Mouse (Mus musculus): ENCODE measurements around the gene Mettl7a3.
"Not testable (repeated sequence)": the region's sequence is repeated elsewhere in the genome, so short reads cannot be mapped to it uniquely, and the experiment has no call there.

The Mettl7a3 gene

DNA sequence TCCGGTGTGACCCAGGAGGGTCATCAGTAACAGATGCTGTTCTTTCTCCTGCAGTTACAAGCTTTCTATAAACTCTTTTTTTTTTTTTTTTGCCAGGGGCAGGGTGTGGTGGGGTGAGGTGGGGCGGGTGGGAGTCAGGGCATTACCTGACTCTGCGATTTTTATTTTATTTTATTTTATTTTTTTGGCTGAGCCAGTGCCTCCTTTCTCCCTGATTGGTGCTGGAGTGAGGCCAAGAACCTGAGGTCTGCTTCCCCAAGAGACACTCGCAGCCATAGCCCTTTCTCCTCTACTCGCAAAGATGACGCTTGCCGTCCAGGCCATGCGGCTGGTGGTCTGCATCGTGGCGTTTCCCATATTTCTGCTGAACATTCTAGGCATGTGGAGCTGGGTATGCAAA, at the start of gene Mettl7a3:
Gene Mettl7a3 (plus strand): TSS at position 301 of the 400 bp plus-strand sequence.
- DNase-seq (ENCODE audit: low spot score): no peak

DNA sequence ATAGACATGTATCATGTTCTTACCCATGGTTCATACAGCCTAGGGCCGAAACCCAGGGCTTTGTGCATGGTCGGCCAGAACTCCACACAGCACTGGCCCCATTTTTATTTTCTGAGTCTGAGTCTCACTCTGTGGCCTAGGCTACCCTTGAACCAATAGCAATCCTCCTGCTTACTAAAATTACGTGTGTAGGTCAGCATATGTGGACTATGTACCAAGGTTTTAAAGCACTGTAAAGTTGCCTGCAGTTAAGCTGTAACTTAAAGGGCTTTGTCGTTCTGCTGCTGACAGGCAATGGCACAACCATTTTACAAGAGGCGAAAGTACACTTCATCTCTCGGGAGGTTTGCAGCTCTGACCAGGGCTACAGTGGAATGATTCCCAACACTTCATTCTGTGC, 45.7 kb upstream of the Mettl7a3 start:
- DNase-seq (ENCODE audit: low spot score): no peak

DNA sequence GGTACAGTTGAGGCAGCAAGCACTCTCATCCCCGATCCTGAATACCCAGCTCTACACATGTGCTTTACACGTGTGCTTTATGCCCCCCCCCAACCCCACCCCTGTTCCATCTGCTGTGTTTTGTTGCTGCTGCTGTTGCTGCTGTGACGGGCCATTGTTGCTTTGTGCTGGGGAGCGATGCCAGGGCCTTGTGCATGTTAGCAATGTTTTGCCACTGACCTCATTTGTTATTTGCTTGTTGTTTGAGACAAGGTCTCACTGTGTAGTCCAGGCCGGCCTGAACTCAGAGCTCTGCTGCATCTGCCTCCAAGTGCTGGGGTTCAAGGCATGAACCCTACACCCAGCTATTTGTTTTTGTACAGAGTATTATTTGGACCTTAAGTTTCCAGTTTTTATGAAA, 43.9 kb upstream of the Mettl7a3 start:
- DNase-seq (ENCODE audit: low spot score): no peak

DNA sequence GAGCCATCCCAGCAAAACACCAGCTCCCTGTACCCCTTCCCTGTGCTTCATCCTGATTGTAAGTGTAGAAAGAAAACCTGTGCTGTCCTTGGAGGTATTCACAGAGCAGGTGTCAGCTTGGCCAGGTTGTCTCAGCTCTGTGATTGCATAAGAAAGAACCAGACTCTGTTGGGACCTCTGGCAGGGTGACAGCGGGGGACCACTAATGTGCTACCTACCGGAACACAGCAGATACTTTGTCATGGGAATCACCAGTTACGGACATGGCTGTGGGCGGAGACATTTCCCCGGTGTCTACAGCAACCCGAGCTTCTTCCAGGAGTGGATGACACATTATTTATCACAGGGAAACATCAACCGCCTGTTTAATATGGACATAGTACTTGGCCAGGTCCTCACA, 42.4 kb upstream of the Mettl7a3 start:
- no peak for DNase-seq (ENCODE audit: low spot score)

DNA sequence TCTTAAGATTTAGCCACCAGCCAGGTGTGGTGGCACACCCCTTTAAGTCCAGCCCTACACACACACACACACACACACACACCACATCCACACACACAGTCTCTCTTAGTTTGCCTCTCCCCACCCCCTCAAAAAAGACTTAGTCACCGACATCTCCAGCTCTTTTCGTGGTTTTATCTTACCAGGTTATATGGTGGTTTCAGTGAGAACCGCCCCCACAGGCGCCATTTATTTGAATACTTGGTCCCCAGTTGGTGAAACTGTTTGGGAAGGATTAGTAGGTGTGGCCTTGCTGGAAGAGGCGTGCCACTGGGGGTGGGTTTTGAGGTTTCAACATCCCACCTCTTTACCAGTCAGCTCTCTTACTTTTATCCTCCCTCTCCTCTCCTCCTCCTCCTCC, 36.9 kb upstream of the Mettl7a3 start:
- no peak for DNase-seq (ENCODE audit: low spot score)

DNA sequence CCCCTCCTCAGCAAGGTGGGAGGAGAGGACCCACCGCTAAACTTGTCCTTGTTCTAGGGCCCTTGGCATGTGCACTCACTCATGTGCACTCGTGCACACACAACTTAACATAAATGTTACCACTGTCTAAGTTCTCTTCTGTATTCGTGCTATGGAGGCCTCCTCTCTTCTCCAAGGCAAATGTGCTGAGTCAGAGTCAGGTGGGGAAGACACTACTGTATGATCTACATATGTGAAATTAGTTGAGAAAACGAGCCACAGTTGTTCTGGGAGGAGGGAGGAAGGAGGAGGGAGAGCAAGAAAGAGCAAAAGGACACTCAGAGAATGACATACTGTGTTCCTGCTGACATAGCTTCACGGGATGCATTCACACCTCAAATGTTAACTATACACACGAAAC, 34.2 kb upstream of the Mettl7a3 start:
- no peak for DNase-seq (ENCODE audit: low spot score)

DNA sequence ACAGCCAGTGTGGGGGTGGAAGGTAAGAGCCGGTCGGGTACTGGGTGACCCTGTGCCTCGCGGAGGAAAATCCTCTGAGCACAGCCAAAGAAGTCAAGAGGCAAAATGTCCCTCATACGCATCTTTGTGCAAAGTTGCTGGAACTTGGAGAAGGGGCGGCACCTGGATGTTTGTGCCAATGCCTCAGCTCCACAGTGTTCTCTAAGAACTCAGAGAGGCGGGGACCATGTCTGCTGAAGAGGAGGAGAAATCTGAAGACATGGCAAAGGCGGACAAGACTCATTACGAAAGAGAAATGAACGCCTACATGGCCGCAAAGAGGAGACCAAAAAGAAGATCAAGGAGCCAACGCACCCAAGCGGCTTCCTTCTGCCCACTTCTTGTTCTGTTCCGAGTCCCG, 33.2 kb upstream of the Mettl7a3 start:
- DNase-seq (ENCODE audit: low spot score): no peak

DNA sequence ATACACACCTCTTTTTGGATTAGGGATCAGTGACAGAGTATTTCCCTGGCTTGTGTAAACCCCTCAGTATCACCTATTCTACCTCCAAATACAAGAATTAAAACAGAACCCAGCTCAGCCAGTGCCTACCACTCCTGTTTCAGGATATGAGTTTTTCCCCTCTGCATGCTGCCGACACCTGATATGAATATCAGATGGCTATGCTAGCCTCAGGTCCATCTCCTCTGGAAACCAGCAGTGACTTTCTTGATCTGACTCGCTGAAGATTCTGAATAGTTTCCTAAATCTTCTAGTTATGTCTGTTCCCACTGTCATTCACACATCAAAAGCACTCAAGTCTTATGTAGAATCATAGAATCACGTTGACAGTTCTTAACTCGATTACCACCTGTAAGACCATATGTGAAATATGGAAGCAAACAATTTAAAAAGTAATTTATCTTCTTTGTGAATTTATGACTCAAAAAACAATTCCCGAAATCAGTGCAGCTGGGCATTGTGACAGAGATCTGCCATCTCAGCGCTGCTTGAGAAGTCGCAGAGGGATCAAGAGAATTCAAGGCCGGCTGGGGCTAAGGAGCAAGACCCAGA, 31.2 kb upstream of the Mettl7a3 start:
- no peak for DNase-seq (ENCODE audit: low spot score)

DNA sequence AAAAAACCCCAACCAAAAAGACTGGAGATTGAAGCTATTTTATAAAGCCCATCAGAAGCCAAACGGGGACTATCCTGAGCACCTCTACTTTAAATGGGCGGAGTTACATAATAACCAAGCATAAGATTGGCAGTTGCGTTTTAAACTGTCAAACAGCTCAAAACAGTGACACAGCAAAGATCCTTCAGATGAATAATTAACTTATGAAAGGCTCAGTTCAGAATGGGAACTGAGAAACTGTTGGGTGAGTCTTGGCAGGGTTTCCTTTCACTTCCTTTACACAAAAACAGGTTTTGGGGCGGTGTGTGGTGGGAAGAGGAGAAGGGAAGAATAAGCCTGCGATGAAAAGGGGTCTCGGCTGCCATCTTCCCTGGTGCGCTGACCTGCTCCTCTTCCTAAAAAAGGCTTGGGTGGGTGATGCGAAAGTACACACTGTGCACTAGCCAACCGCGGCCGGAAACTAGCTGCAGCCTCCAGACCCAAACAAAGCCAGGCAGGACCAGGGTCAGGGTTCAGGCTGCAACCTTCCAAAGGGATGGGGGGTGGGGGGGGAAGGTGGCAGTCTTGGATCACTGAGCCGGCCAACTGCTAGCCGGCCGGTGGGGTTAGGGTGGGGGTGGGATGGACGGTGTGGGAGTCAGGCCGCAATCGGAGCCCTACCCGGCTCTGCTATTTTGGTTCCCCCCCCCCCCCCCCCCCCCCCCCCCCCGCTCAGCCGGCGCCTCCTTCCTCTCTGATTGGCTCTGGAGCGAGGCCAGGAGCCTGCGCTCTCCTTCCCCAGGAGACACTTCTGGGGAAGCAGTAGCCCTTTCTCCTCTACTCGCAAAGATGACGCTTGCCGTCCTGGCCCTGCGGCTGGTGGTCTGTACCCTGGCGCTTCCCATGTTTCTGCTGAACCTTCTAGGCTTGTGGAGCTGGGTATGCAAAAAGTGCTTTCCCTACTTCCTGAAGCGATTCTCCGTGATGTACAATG, 30.4 kb upstream of the Mettl7a3 start, which contains the start of gene Mettl7a1:
Gene Mettl7a1 (plus strand): TSS at position 122 of the 973 bp plus-strand sequence.
- peak; percentile 88 for DNase-seq (ENCODE audit: low spot score)

DNA sequence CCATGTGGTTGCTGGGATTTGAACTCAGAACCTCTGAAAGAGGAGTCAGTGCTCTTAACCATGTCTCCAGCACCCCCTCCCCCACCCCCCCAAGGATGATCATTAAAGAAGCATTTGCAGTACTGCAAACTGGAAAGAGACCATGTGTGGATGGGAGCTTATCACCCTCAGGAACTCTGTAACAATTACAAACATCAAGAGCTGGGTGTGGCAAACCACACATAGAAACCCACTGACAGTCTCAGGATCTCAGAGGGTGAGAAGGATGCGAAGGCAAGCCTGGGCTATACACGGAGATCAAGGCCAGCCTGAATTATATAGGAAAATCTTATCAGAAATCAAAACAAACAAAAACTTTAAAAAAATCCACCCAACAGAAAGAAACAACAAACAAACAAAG, 28.5 kb upstream of the Mettl7a3 start:
- no peak for DNase-seq (ENCODE audit: low spot score)

DNA sequence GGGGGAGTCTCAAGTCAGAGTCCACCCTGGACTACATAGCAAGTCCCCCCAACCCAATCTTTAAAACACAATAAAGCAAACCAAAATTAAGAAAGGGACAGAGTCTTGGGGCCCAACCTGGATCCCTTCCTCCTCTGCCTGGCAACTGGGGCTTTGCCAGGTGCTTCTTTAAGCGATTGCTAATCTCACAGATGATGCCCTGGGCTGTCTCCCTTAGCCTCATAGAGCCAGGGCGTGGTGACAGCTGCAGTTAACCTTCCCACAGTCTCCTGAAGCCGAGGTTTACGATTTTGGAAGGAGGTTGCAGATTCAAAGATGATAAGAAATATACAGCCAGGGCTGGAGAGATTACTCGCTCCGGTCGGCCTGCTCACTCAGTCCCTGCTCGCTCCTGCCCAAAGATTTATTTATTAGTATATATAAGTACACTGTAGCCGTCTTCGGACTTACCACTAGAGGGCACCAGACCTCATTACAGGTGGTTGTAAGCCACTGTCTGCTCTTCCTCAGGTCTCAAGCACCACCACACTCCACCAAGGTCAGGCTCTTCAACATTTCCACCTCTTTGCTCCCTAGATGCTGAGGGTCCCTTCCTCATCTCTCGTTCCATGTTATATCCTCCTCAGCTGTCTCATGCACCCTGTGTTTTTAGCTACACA, 27.2 kb upstream of the Mettl7a3 start:
- DNase-seq (ENCODE audit: low spot score): peak; percentile 66

DNA sequence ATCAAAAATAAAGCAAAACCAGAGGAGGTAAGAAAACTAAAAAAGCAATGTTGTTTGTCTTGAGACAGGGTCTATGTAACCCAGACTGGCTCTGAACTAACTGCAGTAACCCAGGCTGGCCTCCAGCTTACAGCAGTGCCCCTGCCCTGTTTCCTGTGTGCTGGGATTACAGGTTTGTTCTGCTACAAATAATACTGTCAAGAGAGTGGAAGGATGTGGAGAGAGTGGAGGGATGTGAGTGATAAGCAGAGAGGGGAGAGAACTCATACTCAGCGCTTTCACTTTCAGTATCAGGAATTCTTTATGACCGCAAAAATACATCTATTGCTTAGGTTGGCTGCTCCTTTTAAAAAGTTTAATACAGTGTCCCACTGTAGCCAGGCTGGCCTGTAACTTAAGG, 22.4 kb upstream of the Mettl7a3 start:
- no peak for DNase-seq (ENCODE audit: low spot score)

DNA sequence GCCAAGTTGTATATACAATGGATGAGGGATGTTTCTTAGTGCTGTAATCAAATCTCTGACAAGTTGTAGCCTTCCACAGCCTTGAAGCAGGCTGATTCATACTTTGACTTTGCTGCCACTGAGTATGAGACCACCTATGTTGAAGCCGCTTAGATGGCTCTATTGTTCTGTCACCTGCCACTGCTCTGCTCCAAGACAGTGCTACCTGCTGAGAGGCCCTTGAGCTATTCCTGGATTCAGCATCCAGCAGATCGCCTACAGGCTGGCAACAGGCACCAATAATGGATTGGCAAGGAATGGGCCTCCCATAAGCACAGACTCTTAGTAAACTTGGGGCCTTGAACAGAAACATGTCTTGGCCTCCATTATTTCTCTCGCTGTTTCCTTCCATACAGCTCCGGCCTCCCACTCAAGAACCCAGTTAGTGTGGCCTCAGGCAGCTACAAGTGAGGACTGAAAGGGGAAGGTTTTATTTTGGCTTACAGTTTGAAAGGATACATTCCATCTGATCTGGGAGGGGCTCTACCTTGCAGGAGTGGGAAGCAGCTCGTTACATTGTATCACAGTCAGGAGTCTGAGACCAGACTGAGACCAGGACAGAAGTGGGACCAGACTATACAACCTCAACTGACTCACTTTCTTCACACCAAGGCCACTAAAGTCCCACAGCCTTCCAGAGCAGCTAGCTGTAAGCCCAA, 20.1 kb upstream of the Mettl7a3 start:
- DNase-seq (ENCODE audit: low spot score): no peak

DNA sequence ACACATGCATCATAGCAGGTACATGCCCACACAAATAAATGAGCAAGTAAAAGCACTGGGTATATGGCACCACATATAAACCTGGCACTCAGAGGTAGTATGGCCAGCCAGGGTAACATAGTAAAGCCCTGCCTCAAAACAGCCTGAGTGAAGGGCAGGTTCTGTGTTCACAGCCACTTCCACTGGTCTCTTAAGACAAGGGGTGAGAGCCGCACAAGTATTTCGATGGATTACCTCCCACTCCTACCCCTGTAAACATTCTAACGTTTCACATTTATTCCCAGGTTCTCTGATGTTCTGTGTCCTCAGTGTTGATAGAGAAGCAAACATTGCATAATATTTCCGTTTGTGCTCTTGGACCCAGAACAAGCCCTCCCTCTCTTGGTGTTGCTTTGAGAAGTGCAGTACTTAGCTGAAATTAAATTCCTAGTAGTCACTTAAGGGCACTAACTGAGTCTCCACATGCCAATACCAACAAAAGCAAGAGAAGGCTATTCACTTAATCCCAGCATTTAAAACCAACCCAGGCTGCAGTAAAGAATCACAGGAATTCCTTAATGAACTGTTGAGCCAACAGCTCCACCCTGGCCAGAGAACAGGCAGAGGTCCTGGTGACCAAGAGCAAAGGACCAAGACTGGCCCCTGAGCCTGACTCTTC, 16.6 kb upstream of the Mettl7a3 start:
- DNase-seq (ENCODE audit: low spot score): not testable (repeated sequence)

DNA sequence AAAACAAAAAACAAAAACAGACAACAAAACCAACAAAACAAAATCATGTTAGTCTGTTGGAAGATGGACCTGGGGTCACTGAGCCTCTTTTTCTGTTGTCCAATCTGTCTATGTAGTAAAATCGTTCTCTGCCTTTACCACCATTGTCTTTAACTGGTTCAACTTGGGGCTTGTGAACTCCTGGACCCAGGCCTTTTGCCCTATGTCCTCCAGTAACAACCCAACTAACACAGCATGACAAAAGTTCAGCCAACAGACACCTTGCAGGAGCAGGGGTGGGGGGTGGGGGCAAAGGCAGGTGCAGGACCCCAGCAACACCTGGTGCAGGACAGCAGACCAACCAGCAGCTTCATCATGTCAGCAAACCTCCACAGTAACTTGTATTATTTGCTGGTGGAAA, 14.8 kb upstream of the Mettl7a3 start:
- no peak for DNase-seq (ENCODE audit: low spot score)

DNA sequence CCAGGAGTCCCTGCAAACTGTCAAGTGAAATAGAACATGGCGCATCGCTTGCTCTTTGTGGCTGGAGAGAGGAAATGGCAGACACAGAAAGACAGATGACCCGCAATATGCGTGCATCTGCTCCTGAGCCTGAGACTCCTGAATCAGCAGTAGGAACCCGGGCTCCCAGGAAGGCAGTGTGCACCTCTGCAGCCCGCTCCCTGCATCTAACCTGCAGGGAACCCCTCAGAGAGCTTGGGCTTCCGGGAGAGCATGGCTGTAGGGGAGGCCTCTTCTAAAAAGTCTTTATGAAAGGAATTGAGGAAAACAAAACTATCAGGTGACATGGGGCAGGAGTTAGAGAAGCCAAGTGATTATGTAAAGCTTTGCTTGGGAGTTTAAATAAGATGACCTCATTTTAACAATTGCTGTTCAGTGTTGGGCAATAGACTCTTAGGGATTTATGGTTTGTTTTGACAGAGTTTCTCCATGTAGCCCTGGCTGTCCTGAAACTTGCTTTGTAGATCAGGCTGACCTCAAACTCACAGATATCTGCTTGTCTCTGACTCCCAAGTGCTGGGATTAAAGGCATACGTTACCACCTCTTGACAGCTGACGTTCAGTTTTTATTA, 14.3 kb upstream of the Mettl7a3 start:
- peak; percentile 69 for DNase-seq (ENCODE audit: low spot score)

DNA sequence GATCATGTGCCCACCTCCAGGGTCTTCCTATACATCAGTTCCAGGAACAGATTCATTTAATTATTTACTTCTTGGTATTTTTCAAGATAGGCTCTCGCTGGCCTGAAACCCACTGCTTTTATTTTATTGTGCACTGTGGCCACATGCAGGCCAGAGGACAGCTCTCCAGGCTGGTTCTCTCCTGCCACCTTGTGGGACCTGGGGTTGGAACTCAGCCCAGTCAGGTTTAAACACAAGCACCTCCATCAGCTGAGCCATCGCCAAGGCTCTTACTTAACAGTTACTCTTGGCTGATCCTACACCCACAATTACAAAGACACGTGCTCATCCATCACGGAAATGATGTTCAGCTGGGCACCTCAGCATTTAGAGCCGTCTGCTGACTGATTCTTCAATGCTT, 13.6 kb upstream of the Mettl7a3 start:
- DNase-seq (ENCODE audit: low spot score): peak; percentile 78

DNA sequence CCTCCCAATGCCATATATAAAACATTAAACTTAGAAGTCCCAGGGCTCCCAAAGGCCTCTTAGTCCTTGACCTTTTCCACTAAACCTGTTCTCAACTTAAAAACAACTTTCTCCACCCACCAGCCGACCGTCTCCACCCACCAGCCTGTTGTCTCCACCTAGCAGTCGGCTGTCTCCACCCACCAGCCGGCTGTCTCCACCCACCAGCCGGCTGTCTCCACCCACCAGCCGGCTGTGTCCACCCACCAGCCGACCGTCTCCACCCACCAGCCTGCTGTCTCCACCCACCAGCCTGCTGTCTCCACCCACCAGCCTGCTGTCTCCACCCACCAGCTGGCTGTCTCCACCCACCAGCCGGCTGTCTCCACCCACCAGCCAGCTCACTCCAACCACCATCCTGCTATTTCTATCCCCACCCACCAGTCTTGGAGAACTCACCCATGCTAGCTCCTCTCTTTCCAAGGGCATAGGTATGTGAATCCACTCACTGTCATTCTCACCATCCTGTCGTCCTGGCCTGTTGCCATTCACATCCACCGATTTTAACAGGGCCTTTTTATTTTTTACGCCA, 10.6 kb upstream of the Mettl7a3 start:
- no peak for DNase-seq (ENCODE audit: low spot score)

DNA sequence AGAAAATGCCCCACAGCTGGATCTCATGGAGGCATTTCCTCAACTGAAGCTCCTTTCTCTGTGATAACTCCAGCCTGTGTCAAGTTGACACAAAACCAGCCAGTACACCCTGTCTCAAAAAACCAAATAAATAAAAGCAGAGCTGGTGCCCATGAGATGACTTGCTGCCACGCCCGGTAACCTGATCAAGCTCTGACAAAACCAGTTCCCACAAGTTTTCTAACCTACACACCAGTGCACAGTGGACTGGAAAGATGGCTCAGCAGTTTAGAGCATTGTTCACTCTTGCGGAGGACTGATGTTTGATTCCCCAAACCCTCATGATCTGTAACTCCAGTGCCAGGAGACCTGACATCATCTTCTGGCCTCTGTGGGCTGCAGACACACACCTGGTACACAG, 9.5 kb upstream of the Mettl7a3 start:
- no peak for DNase-seq (ENCODE audit: low spot score)

DNA sequence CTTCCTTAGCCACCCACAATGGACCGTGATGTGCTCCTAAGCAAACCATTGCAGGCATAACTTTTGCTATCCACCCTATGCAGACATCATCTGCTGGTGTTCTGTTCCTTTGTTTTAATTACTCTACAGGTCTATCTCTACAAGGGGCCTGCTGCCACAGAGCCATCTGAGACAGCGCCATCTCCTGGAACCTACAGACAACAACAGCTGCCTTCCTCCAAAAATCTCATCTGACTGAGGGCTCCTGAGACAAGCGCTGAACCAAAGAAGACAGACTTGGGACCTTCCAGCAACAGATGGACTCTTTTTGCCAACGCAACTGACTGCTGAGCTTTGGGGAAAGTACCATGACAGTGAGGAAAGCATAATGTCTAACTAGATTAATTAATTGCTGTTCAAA, 6.6 kb upstream of the Mettl7a3 start:
- not testable (repeated sequence) for DNase-seq (ENCODE audit: low spot score)

DNA sequence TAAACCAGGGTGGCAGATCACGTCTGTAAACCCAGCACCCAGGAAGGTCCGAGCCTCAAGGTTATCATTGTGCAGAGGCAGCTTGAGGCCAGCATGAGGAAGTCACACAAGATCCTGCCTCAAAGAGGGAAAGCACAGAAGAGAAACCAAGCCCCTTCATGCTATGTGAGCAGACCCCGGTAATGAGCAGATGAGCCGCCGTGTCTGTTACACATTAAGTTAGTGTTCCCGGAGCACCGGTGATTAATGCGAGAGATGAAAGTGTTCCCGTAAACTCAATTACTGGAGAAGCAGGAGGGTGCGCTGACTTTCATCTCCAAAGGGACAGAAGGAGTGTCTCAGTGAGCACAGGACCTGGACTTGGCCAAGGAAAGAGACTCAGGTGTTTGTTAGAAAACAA, 5.4 kb upstream of the Mettl7a3 start:
- not testable (repeated sequence) for DNase-seq (ENCODE audit: low spot score)

Data from MN1 (cell line).